Mouse (Mus musculus) heart, embryonic 15.5 days (tissue): ENCODE measurements around the gene Il25. TPM values are rescaled to one million over a fixed set of nuclear protein-coding genes. Genes with fewer than 3 reads are reported as not detected.
"Not testable (repeated sequence)": the region's sequence is repeated elsewhere in the genome, so short reads cannot be mapped to it uniquely, and the experiment has no call there.

ENCODE experiments used
- ATAC-seq: fragments of 200-750 bp; cut with Nextera tagmentation; replicated peaks from 2 replicates; pipeline ENCODE4 v1.8.0; 2017; ENCODE audit warnings: low read depth, moderate TSS enrichment; ENCODE audit not compliant: insufficient number of reproducible peaks, insufficient read depth, low FRiP score
- H3K27ac ChIP-seq: fragments of 300-500 bp; sonication (generic); 2 replicates; pipeline ENCODE4 v1.5.1; 2015; ENCODE audit warnings: mild to moderate bottlenecking, inconsistent platforms
- H3K27me3 ChIP-seq: fragments of 300-500 bp; sonication (generic); 2 replicates; pipeline ENCODE4 v1.6.1; 2015; ENCODE audit warnings: inconsistent platforms
- H3K36me3 ChIP-seq: fragments of 300-500 bp; sonication (generic); 2 replicates; pipeline ENCODE4 v1.6.1; 2015; ENCODE audit warnings: mild to moderate bottlenecking, inconsistent platforms
- H3K4me1 ChIP-seq: fragments of 300-500 bp; sonication (generic); replicated peaks from 2 replicates; pipeline ENCODE4 v1.6.1; 2015; ENCODE audit warnings: inconsistent platforms
- H3K4me2 ChIP-seq: fragments of 300-500 bp; sonication (generic); 2 replicates; pipeline ENCODE4 v1.6.1; 2015; ENCODE audit warnings: inconsistent platforms, mild to moderate bottlenecking, moderate library complexity
- H3K4me3 ChIP-seq: fragments of 300-500 bp; sonication (generic); 2 replicates; pipeline ENCODE4 v1.5.1; 2015; ENCODE audit warnings: mild to moderate bottlenecking, inconsistent platforms
- H3K9ac ChIP-seq: fragments of 300-500 bp; sonication (generic); 2 replicates; pipeline ENCODE4 v1.6.1; 2015; ENCODE audit warnings: mild to moderate bottlenecking, inconsistent platforms
- H3K9me3 ChIP-seq: fragments of 300-500 bp; sonication (generic); replicated peaks from 2 replicates; pipeline ENCODE4 v1.6.1; 2016; ENCODE audit warnings: inconsistent platforms
- WGBS: fragments of 180-500 bp; shearing (Covaris S2); methylation state at CpG from one replicate; pipeline ENCODE4 v1.1.7; 2015; ENCODE audit warnings: mixed read lengths; 5-methylcytosine and 5-hydroxymethylcytosine counted together
- polyA plus RNA-seq: library from polyadenylated mRNA; unstranded; fragments of >200 nt; fragmentation: Nextera tagmentation; extraction: Ambion mirVana; gene quantifications from 2 replicates; pipeline ENCODE4 v1.2.1, GENCODE M21; 2015

Il25 gene
- polyA plus RNA-seq, 1 experiment from 2014 or later, result not detected

DNA sequence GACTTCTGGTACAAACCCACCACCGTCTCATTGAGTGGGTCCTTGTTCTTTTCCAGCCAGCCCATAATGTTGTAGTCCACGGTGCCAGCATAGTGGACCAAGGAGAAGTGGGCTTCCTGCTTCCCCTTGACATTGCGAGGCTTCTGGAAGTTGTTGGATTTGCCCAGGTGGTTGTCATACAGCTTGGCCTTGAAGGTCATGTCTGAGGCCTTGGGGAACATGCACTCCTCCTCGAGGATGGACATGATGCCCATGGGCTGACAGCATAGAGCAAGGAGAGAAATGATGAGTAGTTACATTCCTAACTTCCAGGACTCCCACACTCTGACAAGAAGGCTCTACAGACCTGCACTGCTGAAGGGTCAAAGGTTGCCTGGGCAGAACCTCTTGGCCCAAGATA lies 26.0 kb downstream of the Il25 start:
- peaks cover 31% of the 10 kb centered on the region; the same call in 1 of the 2 replicates for H3K36me3 ChIP-seq
- no peak for ATAC-seq
- H3K27ac ChIP-seq, result peak overlapping the region; percentile 35
- peak overlapping the region; percentile 31; the same call in 1 of the 2 replicates for H3K9ac ChIP-seq
- 62% methylated on average over 4 of the region's 4 CpGs for WGBS
- H3K4me1 ChIP-seq, result peaks cover 40% of the 10 kb centered on the region
- no peaks in the 10 kb centered on the region for H3K9me3 ChIP-seq
- H3K27me3 ChIP-seq, result no peaks in the 10 kb centered on the region
- H3K4me2 ChIP-seq, result peak overlapping the region; percentile 37
- peak overlapping the region; percentile 24 for H3K4me3 ChIP-seq

DNA sequence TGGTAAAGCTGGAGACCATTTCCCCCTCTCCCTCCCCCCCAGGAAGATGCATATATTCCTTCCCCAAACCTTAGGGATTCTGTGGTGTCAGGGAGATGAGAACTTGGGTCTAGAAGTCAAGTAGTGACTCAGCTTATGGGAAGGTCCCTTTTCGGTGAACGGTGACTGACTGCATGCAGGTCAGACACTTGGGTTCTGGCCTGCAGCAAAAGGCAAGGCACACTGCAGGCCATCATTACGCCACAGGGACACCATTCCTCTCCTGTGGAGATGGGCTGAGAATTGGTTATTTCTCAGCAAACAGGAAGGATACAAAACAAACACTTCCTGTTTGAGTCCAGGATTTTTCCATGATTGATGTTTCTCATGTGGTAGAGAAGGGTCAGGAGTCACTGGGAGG lies 26.7 kb downstream of the Il25 start:
- ATAC-seq, result no peak
- Histone ChIP-seq H3K9ac (peak overlapping the region; percentile 7; the same call in 1 of the 2 replicates), H3K36me3 (peaks cover 24% of the 10 kb centered on the region; the same call in 1 of the 2 replicates), H3K4me3 (peak overlapping the region; percentile 24), H3K9me3 (no peaks in the 10 kb centered on the region), H3K27ac (peak overlapping the region; percentile 7; the same call in 1 of the 2 replicates), H3K4me1 (peaks cover 45% of the 10 kb centered on the region), H3K4me2 (peak overlapping the region; percentile 56), H3K27me3 (no peaks in the 10 kb centered on the region)
- 70% methylated on average over 3 of the region's 3 CpGs for WGBS

DNA sequence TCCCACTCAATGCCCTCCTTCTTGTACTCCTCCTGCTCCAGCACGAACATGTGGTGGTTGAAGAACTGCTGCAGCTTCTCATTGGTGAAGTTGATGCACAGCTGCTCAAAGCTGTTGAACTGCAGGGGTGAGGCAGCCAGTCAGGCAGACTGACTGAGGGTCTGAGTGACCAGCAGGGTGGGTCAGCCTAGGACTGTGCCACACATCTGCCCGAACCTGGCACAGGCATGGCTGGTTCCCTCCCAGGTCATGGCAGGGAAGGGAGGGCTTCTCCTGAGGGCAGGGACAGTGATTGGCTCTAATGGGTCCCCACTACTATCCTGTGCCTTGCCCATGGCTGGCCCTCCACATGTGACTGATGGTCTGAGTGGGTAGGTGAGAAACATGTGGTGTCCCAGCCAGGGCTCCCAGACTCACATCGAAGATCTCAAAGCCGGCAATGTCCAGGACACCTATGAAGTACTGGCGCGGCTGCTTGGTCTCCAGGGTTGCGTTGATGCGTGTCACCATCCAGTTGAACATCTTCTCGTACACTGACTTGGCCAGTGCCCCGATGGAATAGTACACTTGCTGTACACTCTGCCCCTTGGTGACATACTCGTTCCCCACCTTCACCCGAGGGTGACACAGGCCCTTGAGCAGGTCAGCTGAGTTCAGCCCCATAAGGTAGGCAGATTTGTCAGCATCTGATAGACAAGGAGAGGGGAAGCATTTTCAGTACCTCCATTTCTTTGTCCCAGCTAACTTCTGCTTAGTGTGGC lies 27.5 kb downstream of the Il25 start:
- not testable (repeated sequence) for ATAC-seq, H3K27me3 ChIP-seq, H3K9me3 ChIP-seq, H3K27ac ChIP-seq
- H3K9ac ChIP-seq, result 0 out of 2 replicates have a peak overlapping the region, but pooled peaks have one; percentile 35
- peak overlapping the region; percentile 56 for H3K4me2 ChIP-seq
- whole genome bisulfite sequencing, result 66% methylated on average over 12 of the region's 12 CpGs
- H3K4me3 ChIP-seq, result peak overlapping the region; percentile 51
- H3K36me3 ChIP-seq, result peaks cover 20% of the 10 kb centered on the region; the same call in 1 of the 2 replicates
- H3K4me1 ChIP-seq, result peaks cover 45% of the 10 kb centered on the region

DNA sequence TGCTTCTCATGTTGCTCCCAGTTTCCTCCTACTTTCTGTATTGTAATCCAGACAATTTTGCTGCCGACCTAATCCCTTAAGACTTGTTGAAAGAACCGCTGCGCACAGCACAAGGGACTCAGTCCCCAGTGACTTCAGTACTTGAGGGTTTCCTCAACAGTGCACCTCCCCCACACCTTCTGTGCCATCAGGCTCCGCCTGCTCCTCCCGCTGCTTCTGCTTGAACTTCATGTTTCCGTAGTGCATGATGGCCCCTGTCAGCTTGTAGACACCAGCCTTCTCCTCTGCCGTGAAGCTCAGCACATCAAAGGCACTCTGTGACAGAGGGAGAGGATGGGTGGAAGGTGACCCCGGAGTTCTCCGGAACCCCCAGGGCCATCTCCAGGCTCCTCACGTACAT lies 28.3 kb downstream of the Il25 start:
- peak overlapping the region; percentile 35 for H3K9ac ChIP-seq
- peaks cover 15% of the 10 kb centered on the region; the same call in 1 of the 2 replicates for H3K36me3 ChIP-seq
- peak overlapping the region; percentile 56 for H3K4me2 ChIP-seq
- no peak for ATAC-seq
- no peaks in the 10 kb centered on the region for H3K9me3 ChIP-seq
- H3K4me3 ChIP-seq, result peak overlapping the region; percentile 51
- peak overlapping the region; percentile 67 for H3K27ac ChIP-seq
- peaks cover 45% of the 10 kb centered on the region for H3K4me1 ChIP-seq
- H3K27me3 ChIP-seq, result no peaks in the 10 kb centered on the region
- WGBS, result 43% methylated on average over 10 of the region's 10 CpGs

DNA sequence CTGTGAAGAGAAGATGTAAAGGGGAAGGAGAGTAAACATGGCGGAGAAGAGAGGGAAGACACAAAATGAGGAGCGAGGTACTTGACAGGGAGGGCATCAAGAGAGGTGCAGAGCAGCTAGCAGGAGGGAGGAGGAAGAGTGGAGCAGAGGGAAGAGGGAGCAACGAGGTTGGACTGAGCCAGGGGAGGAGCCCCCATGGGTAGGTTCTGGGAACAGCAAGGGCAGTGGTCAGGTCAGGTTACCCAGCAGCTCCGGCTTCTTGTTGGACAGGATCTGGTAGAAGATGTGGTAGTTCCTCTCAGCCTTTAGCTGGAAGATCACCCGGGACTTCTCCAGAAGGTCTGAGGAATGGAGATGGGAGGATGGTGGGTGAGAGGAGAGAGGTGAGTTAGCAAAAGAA lies 29.0 kb downstream of the Il25 start:
- Histone ChIP-seq H3K9me3 (no peaks in the 10 kb centered on the region), H3K27ac (peak overlapping the region; percentile 67), H3K9ac (peak overlapping the region; percentile 35), H3K4me3 (peak overlapping the region; percentile 51), H3K27me3 (no peaks in the 10 kb centered on the region), H3K4me1 (peaks cover 43% of the 10 kb centered on the region), H3K36me3 (peaks cover 11% of the 10 kb centered on the region; the same call in 1 of the 2 replicates), H3K4me2 (peak overlapping the region; percentile 56)
- 48% methylated on average over 5 of the region's 5 CpGs for WGBS
- no peak for ATAC-seq

DNA sequence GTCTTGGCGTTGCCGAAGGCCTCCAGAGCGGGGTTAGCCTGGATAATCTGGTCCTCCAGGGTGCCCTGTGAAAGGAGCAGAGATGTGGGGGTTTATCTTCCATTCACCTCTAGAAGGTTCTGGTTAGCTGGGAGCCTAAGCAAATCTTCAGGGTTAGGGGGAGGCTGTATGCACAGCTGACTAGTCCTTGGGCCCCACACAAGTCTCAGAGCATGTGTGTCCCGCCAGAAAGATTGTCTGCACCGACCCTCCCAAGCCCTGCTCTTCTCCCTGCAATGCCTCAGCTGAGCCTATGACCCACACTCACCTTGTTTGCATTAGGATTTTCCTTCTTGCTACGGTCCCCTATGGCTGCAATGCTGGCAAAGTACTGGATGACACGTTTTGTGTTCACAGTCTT lies 30.2 kb downstream of the Il25 start:
- WGBS, result 58% methylated on average over 7 of the region's 7 CpGs
- no peak for ATAC-seq
- peak overlapping the region; percentile 51 for H3K4me3 ChIP-seq
- H3K36me3 ChIP-seq, result peaks cover 3% of the 10 kb centered on the region; the same call in 1 of the 2 replicates
- H3K9me3 ChIP-seq, result no peaks in the 10 kb centered on the region
- peaks cover 46% of the 10 kb centered on the region for H3K4me1 ChIP-seq
- peak overlapping the region; percentile 56 for H3K4me2 ChIP-seq
- peak overlapping the region; percentile 46 for H3K9ac ChIP-seq
- H3K27me3 ChIP-seq, result no peaks in the 10 kb centered on the region
- peak overlapping the region; percentile 67 for H3K27ac ChIP-seq

DNA sequence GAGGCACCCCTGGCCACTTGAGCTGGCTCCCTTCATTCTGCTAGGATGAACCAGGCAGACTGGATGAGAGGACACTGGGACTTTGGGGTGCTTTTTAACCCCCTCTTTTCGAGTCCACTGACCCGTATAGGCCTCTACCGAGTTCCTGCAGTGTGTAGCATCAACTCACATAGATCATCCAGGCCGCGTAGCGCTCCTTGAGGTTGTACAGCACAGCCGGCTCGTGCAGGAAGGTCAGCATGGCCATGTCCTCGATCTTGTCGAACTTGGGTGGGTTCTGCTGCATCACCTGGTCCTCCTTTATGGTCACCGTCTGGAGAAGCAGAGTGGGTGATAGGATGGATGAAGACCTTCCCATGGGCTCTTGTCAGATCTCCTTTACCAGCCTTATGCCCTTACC lies 31.2 kb downstream of the Il25 start:
- H3K9ac ChIP-seq, result peak overlapping the region; percentile 46
- H3K9me3 ChIP-seq, result no peaks in the 10 kb centered on the region
- H3K27me3 ChIP-seq, result no peaks in the 10 kb centered on the region
- 59% methylated on average over 11 of the region's 11 CpGs for WGBS
- H3K4me2 ChIP-seq, result peak overlapping the region; percentile 56
- peak overlapping the region; percentile 51 for H3K4me3 ChIP-seq
- H3K27ac ChIP-seq, result peak overlapping the region; percentile 90
- no peaks in the 10 kb centered on the region; the same call in 1 of the 2 replicates for H3K36me3 ChIP-seq
- no peak for ATAC-seq
- H3K4me1 ChIP-seq, result peaks cover 50% of the 10 kb centered on the region

DNA sequence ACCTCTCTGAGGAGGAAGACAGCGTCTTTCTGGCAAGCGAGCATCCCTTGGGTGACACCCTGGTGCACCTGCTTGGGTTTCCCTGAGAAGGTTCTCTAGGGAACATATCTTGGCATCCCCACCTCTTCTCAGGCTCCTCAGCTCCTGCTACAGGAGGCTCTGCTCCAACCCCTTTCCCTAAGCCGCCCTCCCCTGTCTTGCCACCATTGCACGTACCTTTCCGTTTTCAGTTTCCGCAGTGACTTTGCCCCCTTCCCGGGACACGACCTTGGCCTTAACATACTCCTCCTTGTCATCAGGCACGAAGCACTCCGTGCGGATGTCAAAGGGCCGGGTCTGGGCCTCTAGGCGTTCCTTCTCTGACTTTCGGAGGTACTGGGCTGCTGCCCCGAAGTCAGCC lies 32.5 kb downstream of the Il25 start:
- peak overlapping the region; percentile 56 for H3K4me2 ChIP-seq
- peak overlapping the region; percentile 46 for H3K9ac ChIP-seq
- peak overlapping the region; percentile 51 for H3K4me3 ChIP-seq
- H3K27ac ChIP-seq, result peak overlapping the region; percentile 90
- no peaks in the 10 kb centered on the region; the same call in 1 of the 2 replicates for H3K36me3 ChIP-seq
- WGBS, result 40% methylated on average over 15 of the region's 15 CpGs
- ATAC-seq, result no peak
- H3K9me3 ChIP-seq, result no peaks in the 10 kb centered on the region
- no peaks in the 10 kb centered on the region for H3K27me3 ChIP-seq
- peaks cover 48% of the 10 kb centered on the region for H3K4me1 ChIP-seq

DNA sequence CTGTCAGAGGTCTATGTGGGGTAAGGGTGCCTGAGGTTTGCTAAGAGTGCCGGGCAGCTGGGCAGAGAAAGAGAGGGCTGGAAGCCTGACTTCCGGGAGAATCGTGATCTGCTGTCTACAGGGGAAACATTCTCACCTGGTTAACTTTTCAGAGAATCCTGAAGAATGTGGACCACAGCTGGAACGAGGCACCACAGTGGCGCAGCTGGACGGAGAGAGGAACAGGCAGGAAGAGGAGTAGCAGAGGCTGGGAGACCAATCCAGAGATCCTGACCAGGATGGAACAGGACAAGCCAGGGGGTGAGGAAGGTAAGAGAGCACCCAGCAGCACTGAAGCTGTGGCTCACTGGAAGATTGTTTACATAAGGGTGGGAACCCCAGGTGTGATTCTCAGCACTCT lies 33.1 kb downstream of the Il25 start:
- peaks cover 47% of the 10 kb centered on the region for H3K4me1 ChIP-seq
- no peaks in the 10 kb centered on the region for H3K27me3 ChIP-seq
- H3K27ac ChIP-seq, result peak overlapping the region; percentile 90
- WGBS, result 36% methylated on average over 6 of the region's 6 CpGs
- peak overlapping the region; percentile 56 for H3K4me2 ChIP-seq
- H3K4me3 ChIP-seq, result peak overlapping the region; percentile 51
- peaks cover 4% of the 10 kb centered on the region; the same call in 1 of the 2 replicates for H3K36me3 ChIP-seq
- H3K9ac ChIP-seq, result peak overlapping the region; percentile 46
- no peak for ATAC-seq
- H3K9me3 ChIP-seq, result no peaks in the 10 kb centered on the region

DNA sequence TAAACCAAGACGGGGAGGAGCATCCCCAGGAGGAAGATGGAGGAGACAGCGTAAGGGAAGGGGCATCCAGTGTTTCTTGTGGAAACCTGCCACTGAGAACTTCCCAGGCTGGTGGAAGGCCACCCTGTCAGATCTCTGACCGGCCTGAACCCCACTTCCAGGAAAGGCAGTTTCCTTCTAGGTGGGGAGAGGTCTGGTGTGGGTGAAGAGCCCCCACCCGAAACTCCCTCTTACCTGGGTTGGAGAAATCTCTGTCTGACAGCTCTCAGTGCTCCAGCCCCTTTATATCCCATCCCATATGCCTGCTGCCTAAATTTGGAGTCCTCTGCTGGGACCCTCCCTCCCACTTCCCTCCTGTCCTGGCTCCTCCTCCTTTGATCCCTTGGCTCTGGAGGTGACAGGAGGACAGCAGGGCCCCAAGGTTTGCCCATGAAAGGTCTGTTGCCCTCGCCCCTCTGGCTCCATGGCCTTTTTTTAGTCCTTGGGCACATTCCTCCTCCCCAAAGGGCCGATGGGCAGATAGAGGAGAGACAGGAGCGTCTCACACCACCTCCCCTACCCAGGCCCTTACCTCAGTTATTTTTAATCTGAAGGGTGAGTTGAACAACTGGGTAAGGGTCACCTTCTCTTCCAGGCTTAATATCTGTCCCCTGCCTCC lies 34.0 kb downstream of the Il25 start, which contains the start of gene Myh6:
TSS of gene Myh6 (minus strand) at position 608 of the 658 bp plus-strand sequence.
- H3K9me3 ChIP-seq, result no peaks in the 10 kb centered on the region
- ATAC-seq, result peak; percentile 41
- peak within 1 kb of the TSS; percentile 56 for H3K4me2 ChIP-seq
- peak within 1 kb of the TSS; percentile 51 for H3K4me3 ChIP-seq
- 38% methylated on average over 7 of the region's 7 CpGs for WGBS
- H3K4me1 ChIP-seq, result peaks cover 39% of the 10 kb centered on the region
- H3K9ac ChIP-seq, result peak within 1 kb of the TSS; percentile 46
- H3K27me3 ChIP-seq, result no peaks in the 10 kb centered on the region
- peak within 1 kb of the TSS; percentile 90 for H3K27ac ChIP-seq
- peaks cover 10% of the 10 kb centered on the region for H3K36me3 ChIP-seq

DNA sequence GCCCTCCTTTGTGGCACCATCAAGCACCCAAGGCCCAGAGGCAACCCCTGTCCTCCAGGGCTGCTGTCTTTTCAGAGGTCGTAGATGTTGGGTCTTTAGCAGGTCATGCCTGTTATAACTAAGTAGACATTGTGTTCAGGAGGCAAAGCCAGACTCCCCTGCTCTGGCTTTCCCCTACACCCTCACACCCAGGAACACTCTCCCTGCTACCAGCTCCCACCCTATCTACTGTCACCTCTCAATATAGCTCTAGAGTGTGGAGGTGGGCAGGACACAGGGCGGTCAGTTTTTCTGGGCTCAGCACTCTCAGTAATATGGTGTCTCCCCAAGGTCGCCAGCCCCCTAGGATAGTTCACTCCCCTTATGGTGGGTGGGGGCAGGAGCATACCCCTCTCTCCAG lies 35.4 kb downstream of the Il25 start:
- Histone ChIP-seq H3K27ac (peak overlapping the region; percentile 90), H3K9me3 (no peaks in the 10 kb centered on the region), H3K4me3 (no peak overlapping the region), H3K4me2 (peak overlapping the region; percentile 56), H3K36me3 (peaks cover 22% of the 10 kb centered on the region), H3K27me3 (no peaks in the 10 kb centered on the region), H3K4me1 (peaks cover 40% of the 10 kb centered on the region), H3K9ac (peak overlapping the region; percentile 32)
- 42% methylated on average over 3 of the region's 3 CpGs for WGBS
- ATAC-seq, result peak; percentile 7; the same call in 1 of the 2 replicates
